In genomic region chr2:116063819-116064293, GRCm38 (mm10) we compare ENCODE assay signal across 7 mouse cellular contexts. TPM values are rescaled to one million over a fixed set of nuclear protein-coding genes. Genes with fewer than 3 reads are reported as not detected.
A peak's percentile ranks its signal among the peaks of the same experiment; 100 is the strongest.
DNase-seq lines count a peak whose midpoint lies in the region; ATAC-seq and TF ChIP-seq lines count a peak whose summit lies in the region.

No protein-coding gene starts in this region.

- no peak for TF ChIP-seq EP300 in heart, postnatal 0 days (IDR thresholded peaks at IDR 0.05; ENCODE audit: low read depth)

- no peak for ATAC-seq in heart, postnatal 0 days (ENCODE audit: insufficient read depth, low read depth)
- no peak for ATAC-seq in liver, embryonic 11.5 days (replicated peaks; ENCODE audit: low FRiP score)
- ATAC-seq in neural tube, embryonic 12.5 days (ENCODE audit: low FRiP score, low read depth), result peak; percentile 26; the same call in 1 of the 2 replicates

- H3K36me3 ChIP-seq in heart, postnatal 0 days (replicated peaks; ENCODE audit: control insufficient read depth, insufficient read depth, low read length), result peaks cover 7% of the 10 kb centered on the region; the same call in 1 of the 2 replicates
- no peaks in the 10 kb centered on the region for H3K36me3 ChIP-seq in liver, embryonic 11.5 days (ENCODE audit: control insufficient read depth, insufficient read depth, low read length)
- peaks cover 17% of the 10 kb centered on the region for H3K36me3 ChIP-seq in neural tube, embryonic 12.5 days

- H3K4me2 ChIP-seq in heart, postnatal 0 days (ENCODE audit: low read depth, low read length), result peak overlapping the region; percentile 86
- peak overlapping the region; percentile 81 for H3K4me2 ChIP-seq in liver, embryonic 11.5 days
- peak overlapping the region; percentile 87 for H3K4me2 ChIP-seq in neural tube, embryonic 12.5 days (replicated peaks)

- no peaks in the 10 kb centered on the region for H3K27me3 ChIP-seq in heart, postnatal 0 days (ENCODE audit: control insufficient read depth, insufficient read depth, low read length)
- H3K27me3 ChIP-seq in liver, embryonic 11.5 days (replicated peaks; ENCODE audit: control insufficient read depth, insufficient read depth, low read length), result peaks cover 82% of the 10 kb centered on the region
- H3K27me3 ChIP-seq in neural tube, embryonic 12.5 days (replicated peaks), result no peaks in the 10 kb centered on the region

- DNase-seq in right cerebral cortex, postnatal 25 days, result peak; percentile 52
- DNase-seq in right cerebral cortex, adult 18-20 months, result no peak
- peak; percentile 68 for DNase-seq in embryo, embryonic 10.5 days (ENCODE audit: low spot score)
- no peak for DNase-seq in heart, postnatal 0 days (ENCODE audit: low spot score)
- DNase-seq in liver, embryonic 11.5 days (ENCODE audit: low spot score), result peak; percentile 55
- DNase-seq in frontal cortex, postnatal 14 days (ENCODE audit: low spot score in 2 of 2), result no peak

- no peak for TF ChIP-seq CTCF in heart, postnatal 0 days (IDR thresholded peaks at IDR 0.05; ENCODE audit: low read depth)

- H3K4me1 ChIP-seq in heart, postnatal 0 days (ENCODE audit: control insufficient read depth, insufficient read depth), result 0 out of 2 replicates have a peak, but pooled peaks cover 4% of the 10 kb centered on the region
- no peaks in the 10 kb centered on the region; the same call in 1 of the 2 replicates for H3K4me1 ChIP-seq in liver, embryonic 11.5 days (replicated peaks; ENCODE audit: control insufficient read depth, insufficient read depth, low read length)
- H3K4me1 ChIP-seq in neural tube, embryonic 12.5 days, result peaks cover 22% of the 10 kb centered on the region

- WGBS in heart, postnatal 0 days, result under 1% methylated on average over 37 of the region's 37 CpGs
- under 1% methylated on average over 37 of the region's 37 CpGs for WGBS in liver, embryonic 11.5 days
- WGBS in neural tube, embryonic 12.5 days, result under 1% methylated on average over 37 of the region's 37 CpGs

- peak overlapping the region; percentile 96 for H3K27ac ChIP-seq in heart, postnatal 0 days (ENCODE audit: low read depth)
- peak overlapping the region; percentile 82 for H3K27ac ChIP-seq in liver, embryonic 11.5 days (ENCODE audit: low read depth, low read length)
- H3K27ac ChIP-seq in neural tube, embryonic 12.5 days, result peak overlapping the region; percentile 98

- H3K9me3 ChIP-seq in heart, postnatal 0 days (replicated peaks; ENCODE audit: control insufficient read depth, low read length), result no peaks in the 10 kb centered on the region
- H3K9me3 ChIP-seq in liver, embryonic 11.5 days (ENCODE audit: control insufficient read depth, low read length), result no peaks in the 10 kb centered on the region
- H3K9me3 ChIP-seq in neural tube, embryonic 12.5 days, result no peaks in the 10 kb centered on the region

- H3K4me3 ChIP-seq in heart, postnatal 0 days (ENCODE audit: low read depth, low read length), result peak overlapping the region; percentile 85
- H3K4me3 ChIP-seq in liver, embryonic 11.5 days (ENCODE audit: low read depth, low read length), result peak overlapping the region; percentile 63
- peak overlapping the region; percentile 82 for H3K4me3 ChIP-seq in neural tube, embryonic 12.5 days

- peak overlapping the region; percentile 98 for H3K9ac ChIP-seq in heart, postnatal 0 days (replicated peaks; ENCODE audit: low read depth, low read length)
- peak overlapping the region; percentile 79 for H3K9ac ChIP-seq in liver, embryonic 11.5 days (ENCODE audit: low read depth, low read length)
- peak overlapping the region; percentile 97 for H3K9ac ChIP-seq in neural tube, embryonic 12.5 days

RNA-seq across cellular contexts. Expression of gene Meis2, which starts 1.8 kb away (rescaled TPM):
- 30.5 and 42.2 TPM in 2 replicates for total RNA-seq in heart, postnatal 0 days (2014; rRNA removed; ENCODE audit: low replicate concordance)
- polyA plus RNA-seq in heart, postnatal 0 days (2015; fragmentation: Nextera tagmentation; extraction: Ambion mirVana), result 15.4 and 15.7 TPM in 2 replicates
- 18.0 and 20.0 TPM in 2 replicates for polyA plus RNA-seq in liver, embryonic 11.5 days (2014; fragmentation: Nextera tagmentation; extraction: Ambion mirVana)
- 108 and 120 TPM in 2 replicates for polyA plus RNA-seq in neural tube, embryonic 12.5 days (2016; fragmentation: Nextera tagmentation; extraction: Ambion mirVana)

Comparison
In these comparisons a context has a peak if more than half of its experiments do, and no peak if none do; other contexts are left out.
1. DNase-seq: peak in right cerebral cortex, postnatal 25 days (single experiment), embryo, embryonic 10.5 days (single experiment) and liver, embryonic 11.5 days (single experiment); none in right cerebral cortex, adult 18-20 months (single experiment), heart, postnatal 0 days (single experiment) and frontal cortex, postnatal 14 days (0 of 2).
2. Peak in every context shown above with its lines, with median percentiles within 50 percentile points of each other: H3K27ac ChIP-seq, H3K4me2 ChIP-seq, H3K4me3 ChIP-seq and H3K9ac ChIP-seq.